Comparison of ENCODE assay signal across 29 mouse cellular contexts in genomic region chr4:46339026-46339425, GRCm38 (mm10). TPM values are rescaled to one million over a fixed set of nuclear protein-coding genes. Genes with fewer than 3 reads are reported as not detected.
"Had no signal": no experiment of that assay in that cellular context is flagged by ENCODE, and none has a peak within 500 bp of the region (broad histone marks: within the 10 kb centered on the region; RNA-seq: fewer than 3 reads in every experiment).

No protein-coding gene starts in this region.

- H3K9ac ChIP-seq: limb, embryonic 12.5 days; limb, embryonic 15.5 days; liver, embryonic 14.5 days; liver, postnatal 0 days; lung, embryonic 14.5 days; midbrain, embryonic 15.5 days; neural tube, embryonic 12.5 days had no signal

- ATAC-seq: intestine, postnatal 0 days; liver, postnatal 0 days; lung, postnatal 0 days; midbrain, embryonic 15.5 days had no signal

- DNase-seq: kidney, adult 2 months; kidney, postnatal 25 days; layer of hippocampus, adult 9-11 months; liver, postnatal 0 days; lung, embryonic 14.5 days; right cerebral cortex, postnatal 25 days; spleen, adult 18-20 months; thymus, adult 18-20 months; thymus, postnatal 36 days had no signal

- H3K36me3 ChIP-seq: limb, embryonic 12.5 days; limb, embryonic 15.5 days; midbrain, embryonic 15.5 days; neural tube, embryonic 12.5 days had no signal

- H3K4me2 ChIP-seq: limb, embryonic 12.5 days; limb, embryonic 15.5 days; liver, embryonic 11.5 days; lung, embryonic 14.5 days; midbrain, embryonic 15.5 days; neural tube, embryonic 12.5 days had no signal

- H3K4me3 ChIP-seq: layer of hippocampus, adult 2 months; limb, embryonic 12.5 days; limb, embryonic 15.5 days; midbrain, embryonic 15.5 days; myocyte; neural tube, embryonic 12.5 days had no signal

- H3K27ac ChIP-seq: kidney, postnatal 0 days; layer of hippocampus, adult 2 months; limb, embryonic 12.5 days; limb, embryonic 15.5 days; liver, embryonic 14.5 days; macrophage; midbrain, embryonic 15.5 days; neural tube, embryonic 12.5 days had no signal

- H3K9me3 ChIP-seq: limb, embryonic 12.5 days; limb, embryonic 15.5 days; midbrain, embryonic 15.5 days; neural tube, embryonic 12.5 days had no signal

RNA-seq across cellular contexts. Expression of gene Foxe1, which starts 4.4 kb away (rescaled TPM):
- total RNA-seq: layer of hippocampus, adult 2 months; layer of hippocampus, postnatal 25 days; left cerebral cortex, adult 18-20 months; left cerebral cortex, postnatal 25 days; megakaryocyte, adult 5-6 weeks; monocyte, adult 5-6 weeks had no signal
- polyA plus RNA-seq: intestine, postnatal 0 days; kidney, adult 2 months; kidney, embryonic 14.5 days; kidney, postnatal 0 days; large intestine, adult 2 months; limb, embryonic 12.5 days; liver, embryonic 11.5 days; liver, postnatal 0 days; lung, embryonic 14.5 days; lung, postnatal 0 days; macrophage; midbrain, embryonic 15.5 days; myocyte; neural tube, embryonic 12.5 days; urinary bladder, adult 2 months had no signal
